Mouse (Mus musculus) forebrain, embryonic 14.5 days (tissue): ENCODE data around the gene Kdm3a. TPM values are rescaled to one million over a fixed set of nuclear protein-coding genes. Genes with fewer than 3 reads are reported as not detected.

Experiments
- ATAC-seq: fragments of 200-750 bp; cut with Nextera tagmentation; 2 replicates; pipeline ENCODE4 v1.8.0; 2017; ENCODE audit warnings: mild to moderate bottlenecking, moderate library complexity
- DNase-seq: peaks from one replicate; pipeline ENCODE4 v3.0.0-alpha.2; 2015; ENCODE audit warnings: low spot score
- H3K27ac ChIP-seq: fragments of 300-500 bp; sonication (generic); 2 replicates; pipeline ENCODE4 v1.5.1; 2014; ENCODE audit warnings: low read depth, mild to moderate bottlenecking, control low read depth, low read length, moderate library complexity
- H3K27me3 ChIP-seq: fragments of 300-500 bp; sonication (generic); replicated peaks from 2 replicates; pipeline ENCODE4 v1.6.1; 2014; ENCODE audit warnings: low read length, control low read depth, mixed read lengths; ENCODE audit not compliant: control insufficient read depth, insufficient read depth
- H3K36me3 ChIP-seq: fragments of 300-500 bp; sonication (generic); 2 replicates; pipeline ENCODE4 v1.6.1; 2014; ENCODE audit warnings: low read length, control low read depth; ENCODE audit not compliant: control insufficient read depth, insufficient read depth
- H3K4me1 ChIP-seq: fragments of 300-500 bp; sonication (generic); 2 replicates; pipeline ENCODE4 v1.6.1; 2014; ENCODE audit warnings: antibody characterized with exemption, low read length, control low read depth; ENCODE audit not compliant: control insufficient read depth, insufficient read depth
- H3K4me2 ChIP-seq: fragments of 300-500 bp; sonication (generic); 2 replicates; pipeline ENCODE4 v1.6.1; 2014; ENCODE audit warnings: mild to moderate bottlenecking, control low read depth, low read length
- H3K4me3 ChIP-seq: fragments of 300-500 bp; sonication (generic); 2 replicates; pipeline ENCODE4 v1.5.1; 2014; ENCODE audit warnings: low read depth, low read length, control low read depth
- H3K9ac ChIP-seq: fragments of 300-500 bp; sonication (generic); 2 replicates; pipeline ENCODE4 v1.6.1; 2014; ENCODE audit warnings: mild to moderate bottlenecking, low read length, control low read depth, moderate library complexity
- H3K9me3 ChIP-seq: fragments of 300-500 bp; sonication (generic); replicated peaks from 2 replicates; pipeline ENCODE4 v1.6.1; 2016; ENCODE audit warnings: low read length, control low read depth, mixed read lengths; ENCODE audit not compliant: control insufficient read depth
- WGBS: fragments of 180-500 bp; shearing (Covaris S2); extraction: QIAGEN DNeasy Blood & Tissue Kit; methylation state at CpG from one replicate; pipeline ENCODE4 v1.1.7; 2014; 5-methylcytosine and 5-hydroxymethylcytosine counted together
- polyA plus RNA-seq: library from polyadenylated mRNA; unstranded; fragments of >200 nt; fragmentation: Nextera tagmentation; extraction: Ambion mirVana; gene quantifications from 2 replicates; pipeline ENCODE4 v1.2.1, GENCODE M21; 2014

The Kdm3a gene
- polyA plus RNA-seq, 1 experiment from 2014 or later, result 47.4 TPM

GRCm38 (mm10) chr6:71631196-71631595, 1.6 kb downstream of the Kdm3a start:
- ATAC-seq (no peak), DNase-seq (no peak)
- Histone ChIP-seq H3K27me3 (no peaks in the 10 kb centered on the region), H3K36me3 (peaks cover 23% of the 10 kb centered on the region), H3K4me1 (peaks cover 22% of the 10 kb centered on the region), H3K4me2 (peak overlapping the region; percentile 87), H3K27ac (no peak overlapping the region), H3K9me3 (no peaks in the 10 kb centered on the region), H3K9ac (peak overlapping the region; percentile 86), H3K4me3 (peak overlapping the region; percentile 87)
- 17% methylated on average over 2 of the region's 2 CpGs for WGBS

DNA sequence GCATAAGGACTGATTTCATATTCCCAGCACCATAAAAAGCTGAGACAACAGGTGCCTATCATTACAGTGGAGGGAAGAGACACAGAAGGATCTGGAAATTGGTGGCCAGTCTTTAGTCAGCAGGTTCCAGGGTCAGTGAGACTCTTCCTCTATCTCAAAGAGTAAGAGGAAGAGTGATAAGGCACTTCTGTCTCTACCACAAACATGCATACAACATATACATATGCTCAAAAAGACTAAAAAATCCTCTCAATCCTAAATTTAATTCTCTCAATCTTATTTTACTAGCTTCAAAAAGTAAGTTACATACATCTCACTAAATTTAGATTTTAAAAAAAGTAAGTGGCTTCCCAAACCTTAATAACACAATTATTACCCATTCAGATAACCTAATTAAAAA, 5.5 kb downstream of the Kdm3a start:
- no peak for ATAC-seq
- no peak for DNase-seq
- Histone ChIP-seq H3K9me3 (no peaks in the 10 kb centered on the region), H3K4me2 (no peak overlapping the region), H3K9ac (no peak overlapping the region), H3K27me3 (no peaks in the 10 kb centered on the region), H3K27ac (no peak overlapping the region), H3K36me3 (peaks cover 56% of the 10 kb centered on the region), H3K4me3 (no peak overlapping the region), H3K4me1 (peaks cover 22% of the 10 kb centered on the region)

DNA sequence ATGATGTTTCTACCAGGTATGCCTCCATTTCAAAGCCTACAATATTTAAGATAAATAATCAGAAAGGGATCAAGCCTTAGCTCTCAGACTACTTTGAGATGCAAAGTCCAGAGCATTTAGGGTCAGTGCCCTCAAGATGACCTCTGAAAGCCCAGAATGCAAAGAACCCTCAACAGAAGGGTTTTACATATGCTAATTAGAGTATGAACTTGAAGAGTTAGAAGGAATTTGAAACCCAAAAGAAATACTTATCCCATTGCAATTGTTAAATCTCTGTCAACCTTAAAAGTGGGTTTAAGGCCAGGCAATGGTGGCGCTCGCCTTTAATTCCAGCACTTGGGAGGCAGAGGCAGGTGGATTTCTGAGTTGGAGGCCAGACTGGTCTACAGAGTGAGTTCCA, 6.8 kb downstream of the Kdm3a start:
- Histone ChIP-seq H3K4me2 (no peak overlapping the region), H3K9me3 (no peaks in the 10 kb centered on the region), H3K27me3 (no peaks in the 10 kb centered on the region), H3K9ac (no peak overlapping the region), H3K4me3 (no peak overlapping the region), H3K4me1 (peaks cover 16% of the 10 kb centered on the region), H3K27ac (no peak overlapping the region), H3K36me3 (peaks cover 68% of the 10 kb centered on the region)
- DNase-seq (no peak), ATAC-seq (no peak)
- 91% methylated on average over 2 of the region's 2 CpGs for WGBS

DNA sequence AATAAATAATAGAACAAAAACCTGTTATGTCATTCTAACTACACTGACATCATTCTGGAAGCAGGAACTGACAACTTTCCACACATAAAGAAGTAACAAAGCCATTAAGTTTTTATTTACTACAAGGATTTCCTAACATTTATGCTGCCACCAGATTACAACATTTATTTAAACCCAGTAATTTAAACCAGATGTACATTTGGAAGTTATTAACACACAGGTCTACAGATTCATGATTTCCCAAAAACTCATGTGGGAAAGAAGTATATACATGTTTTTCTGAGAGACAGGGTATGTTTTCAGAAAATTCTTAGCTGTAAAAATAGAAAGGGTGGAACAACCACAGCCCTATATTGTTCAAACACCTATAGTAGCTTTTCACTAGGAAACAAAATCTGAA, 8.1 kb downstream of the Kdm3a start:
- peaks cover 79% of the 10 kb centered on the region for H3K36me3 ChIP-seq

DNA sequence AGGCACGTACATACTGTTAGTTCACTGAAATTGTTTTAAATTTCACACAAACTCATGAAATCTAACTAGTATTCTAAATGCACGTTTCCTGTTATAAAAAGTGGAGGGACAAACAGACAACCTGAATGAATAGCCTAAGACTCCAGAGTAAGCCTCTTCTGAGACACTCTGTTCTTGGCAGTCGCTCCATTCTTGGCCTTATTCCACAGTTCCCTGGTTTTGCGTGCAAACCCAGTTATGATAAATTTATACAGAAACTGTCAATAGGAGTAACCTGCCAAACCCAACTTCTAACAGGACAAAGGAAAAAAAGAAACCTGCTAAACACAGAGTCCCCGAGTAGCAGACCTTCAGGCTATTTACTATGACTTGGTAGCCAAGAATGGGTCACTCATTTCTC, 10.8 kb downstream of the Kdm3a start:
- WGBS, result 85% methylated on average over 5 of the region's 5 CpGs
- Histone ChIP-seq H3K27ac (no peak overlapping the region), H3K4me1 (no peaks in the 10 kb centered on the region), H3K4me2 (no peak overlapping the region), H3K9ac (no peak overlapping the region), H3K4me3 (no peak overlapping the region), H3K27me3 (no peaks in the 10 kb centered on the region), H3K36me3 (peaks cover 88% of the 10 kb centered on the region), H3K9me3 (no peaks in the 10 kb centered on the region)
- ATAC-seq (no peak), DNase-seq (no peak)

More for the DNA sequence above, 8.1 kb downstream of the Kdm3a start:
- ATAC-seq, result no peak
- no peaks in the 10 kb centered on the region for H3K27me3 ChIP-seq
- no peak overlapping the region for H3K4me3 ChIP-seq
- no peak overlapping the region for H3K27ac ChIP-seq
- 0 out of 2 replicates have a peak, but pooled peaks cover 5% of the 10 kb centered on the region for H3K4me1 ChIP-seq
- DNase-seq, result no peak
- no peak overlapping the region for H3K4me2 ChIP-seq
- no peak overlapping the region for H3K9ac ChIP-seq
- no peaks in the 10 kb centered on the region for H3K9me3 ChIP-seq

- DNase-seq, result no peak
- Histone ChIP-seq H3K27ac (no peak overlapping the region), H3K9ac (no peak overlapping the region), H3K4me1 (no peaks in the 10 kb centered on the region), H3K4me3 (no peak overlapping the region), H3K9me3 (no peaks in the 10 kb centered on the region), H3K4me2 (no peak overlapping the region), H3K36me3 (peaks cover 89% of the 10 kb centered on the region), H3K27me3 (no peaks in the 10 kb centered on the region)
- 93% methylated on average over 5 of the region's 5 CpGs for whole genome bisulfite sequencing
- ATAC-seq, result no peak
These were observed 11.2 kb downstream of the Kdm3a start for GRCm38 (mm10) chr6:71621551-71621950.

DNA sequence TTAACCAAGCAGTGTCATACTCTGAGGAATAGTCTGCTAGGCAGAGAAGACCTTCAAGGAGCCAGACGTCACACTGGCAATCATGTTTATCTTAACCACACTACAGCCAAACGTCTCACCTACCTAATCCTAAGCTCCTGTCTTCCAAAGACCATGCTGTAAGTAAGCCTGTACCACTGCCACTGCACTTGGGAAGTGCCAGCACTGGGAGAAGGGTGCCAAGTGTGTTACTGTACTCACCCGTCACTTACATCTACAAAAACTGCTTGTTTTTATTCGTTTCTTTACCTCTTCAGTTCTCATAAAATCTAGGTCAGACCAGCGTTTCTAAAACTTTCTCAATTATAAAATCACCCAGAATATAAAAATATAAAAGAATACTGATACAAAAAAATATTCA, 15.8 kb downstream of the Kdm3a start:
- no peak for DNase-seq

DNA sequence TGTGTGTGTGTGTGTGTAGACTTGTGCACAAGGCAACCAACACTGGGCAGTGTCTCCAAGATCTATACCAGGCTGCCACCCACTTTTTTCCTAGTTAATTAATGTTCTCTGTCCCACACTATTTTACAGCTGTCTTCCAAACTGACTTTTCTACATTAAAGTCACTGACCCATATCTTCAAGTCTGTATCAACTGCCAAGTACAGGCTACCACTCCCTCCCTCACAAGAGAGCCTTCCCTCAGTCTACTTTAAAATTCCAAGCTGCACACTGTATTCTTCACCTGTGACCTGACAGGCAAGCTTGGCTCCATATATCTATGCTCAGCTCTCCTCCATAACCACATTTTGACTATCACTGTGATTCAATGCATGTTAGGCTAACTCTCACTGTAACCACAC, 19.6 kb downstream of the Kdm3a start:
- no peaks in the 10 kb centered on the region for H3K4me1 ChIP-seq
- ATAC-seq (no peak), DNase-seq (no peak)
- no peak overlapping the region for H3K4me3 ChIP-seq
- H3K9ac ChIP-seq, result no peak overlapping the region
- no peaks in the 10 kb centered on the region for H3K9me3 ChIP-seq
- H3K27ac ChIP-seq, result no peak overlapping the region
- peaks cover 82% of the 10 kb centered on the region for H3K36me3 ChIP-seq
- no peak overlapping the region for H3K4me2 ChIP-seq
- H3K27me3 ChIP-seq, result no peaks in the 10 kb centered on the region

More for the DNA sequence above, 15.8 kb downstream of the Kdm3a start:
- Histone ChIP-seq H3K27ac (no peak overlapping the region), H3K9me3 (no peaks in the 10 kb centered on the region), H3K9ac (no peak overlapping the region), H3K27me3 (no peaks in the 10 kb centered on the region), H3K4me3 (no peak overlapping the region), H3K36me3 (peaks cover 86% of the 10 kb centered on the region), H3K4me1 (no peaks in the 10 kb centered on the region), H3K4me2 (no peak overlapping the region)
- no peak for ATAC-seq
- 88% methylated on average over 5 of the region's 5 CpGs for WGBS

DNA sequence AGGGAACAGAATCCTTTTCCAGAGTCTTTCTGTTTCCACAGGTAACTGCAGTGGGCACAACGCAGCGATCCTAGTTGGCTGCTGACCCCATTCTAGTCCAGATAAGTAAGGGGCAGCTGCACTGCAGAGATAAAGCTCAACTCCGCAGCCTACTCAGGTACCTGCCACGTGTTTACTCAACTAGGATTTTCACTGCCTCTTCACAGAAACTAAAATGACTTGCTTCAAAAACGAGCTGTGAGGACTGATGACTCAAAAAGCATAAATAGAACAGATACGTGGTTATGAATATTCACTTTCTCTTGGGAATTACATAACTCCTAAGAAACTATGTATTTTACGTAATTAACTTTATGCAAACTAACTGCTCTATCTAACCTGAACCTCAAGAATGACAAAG, 22.8 kb downstream of the Kdm3a start:
- no peak overlapping the region for H3K4me2 ChIP-seq

GRCm38 (mm10) chr6:71608994-71609393, 23.8 kb downstream of the Kdm3a start:
- no peak overlapping the region for H3K27ac ChIP-seq
- no peaks in the 10 kb centered on the region for H3K4me1 ChIP-seq
- DNase-seq (no peak), ATAC-seq (no peak)
- no peaks in the 10 kb centered on the region for H3K27me3 ChIP-seq
- H3K4me3 ChIP-seq, result no peak overlapping the region
- no peak overlapping the region for H3K9ac ChIP-seq
- no peaks in the 10 kb centered on the region for H3K9me3 ChIP-seq
- peaks cover 75% of the 10 kb centered on the region for H3K36me3 ChIP-seq
- H3K4me2 ChIP-seq, result no peak overlapping the region

More for the DNA sequence above, 22.8 kb downstream of the Kdm3a start:
- DNase-seq, result no peak
- Histone ChIP-seq H3K36me3 (peaks cover 72% of the 10 kb centered on the region), H3K9ac (no peak overlapping the region), H3K4me3 (no peak overlapping the region), H3K4me1 (no peaks in the 10 kb centered on the region), H3K27me3 (no peaks in the 10 kb centered on the region), H3K27ac (no peak overlapping the region), H3K9me3 (no peaks in the 10 kb centered on the region)
- no peak for ATAC-seq
- 96% methylated on average over 7 of the region's 7 CpGs for WGBS
